Mouse (Mus musculus): ENCODE data around the gene Tff1. TPM values are rescaled to one million over a fixed set of nuclear protein-coding genes. Genes with fewer than 3 reads are reported as not detected.

Gene Tff1
- polyA plus RNA-seq, 1 experiment: 0.85 TPM

GRCm38 (mm10) chr17:31136821-31137220 lies 28.3 kb downstream of the Tff1 start:
- Histone ChIP-seq H3K79me2 (ENCODE audit: control insufficient read depth, insufficient read depth) (no peaks in the 10 kb centered on the region), H3K4me2 (ENCODE audit: low read depth) (no peak overlapping the region), H3K4me3 (no peak overlapping the region), H3K36me3 (ENCODE audit: control insufficient read depth, insufficient read depth) (no peaks in the 10 kb centered on the region), H3K27me3 (ENCODE audit: control insufficient read depth, insufficient read depth, insufficient read length) (no peaks in the 10 kb centered on the region), H3ac (ENCODE audit: control insufficient read depth, insufficient read length) (no peak overlapping the region)
- TF ChIP-seq SRF (IDR thresholded peaks at IDR 0.05; ENCODE audit: control insufficient read depth, insufficient read length, low read depth): no peak
- TF ChIP-seq MAX (IDR thresholded peaks at IDR 0.05; ENCODE audit: low read depth): no peak
- TF ChIP-seq TCF12 (IDR thresholded peaks at IDR 0.05; ENCODE audit: insufficient read depth, poor library complexity, severe bottlenecking): no peak
- TF ChIP-seq E2F4 (IDR thresholded peaks at IDR 0.05; ENCODE audit: insufficient read depth): no peak
- no peak for TF ChIP-seq MYOD1 (IDR thresholded peaks at IDR 0.05; ENCODE audit: control insufficient read depth in 1 of 3, insufficient read length in 2 of 3, low read depth in 2 of 3)

GRCm38 (mm10) chr17:31136291-31136690 lies 28.8 kb downstream of the Tff1 start:
- H3K27me3 ChIP-seq (ENCODE audit: control insufficient read depth, insufficient read depth, insufficient read length): no peaks in the 10 kb centered on the region
- no peak overlapping the region for H3K4me2 ChIP-seq (ENCODE audit: low read depth)
- TF ChIP-seq POLR2AphosphoS2 (IDR thresholded peaks at IDR 0.05; ENCODE audit: insufficient read length, low read depth): no peak
- TF ChIP-seq CEBPB (IDR thresholded peaks at IDR 0.05; ENCODE audit: insufficient read depth, poor library complexity, severe bottlenecking): no peak
- TF ChIP-seq MAX (IDR thresholded peaks at IDR 0.05; ENCODE audit: low read depth): no peak
- no peak for TF ChIP-seq POLR2A (IDR thresholded peaks at IDR 0.05; ENCODE audit: insufficient read length, low read depth)
- TF ChIP-seq REST (IDR thresholded peaks at IDR 0.05; ENCODE audit: insufficient read depth, insufficient read length): no peak
- TF ChIP-seq USF1 (IDR thresholded peaks at IDR 0.05; ENCODE audit: low read depth): no peak
- no peak for TF ChIP-seq TCF3 (IDR thresholded peaks at IDR 0.05; ENCODE audit: insufficient read length, low read depth)
- TF ChIP-seq TCF12 (IDR thresholded peaks at IDR 0.05; ENCODE audit: insufficient read depth, poor library complexity, severe bottlenecking): no peak
- TF ChIP-seq MYOG (IDR thresholded peaks at IDR 0.05; ENCODE audit: control insufficient read depth in 1 of 3, insufficient read depth in 1 of 3, insufficient read length in 2 of 3, low read depth in 2 of 3): no peak
- TF ChIP-seq MYOD1 (IDR thresholded peaks at IDR 0.05; ENCODE audit: control insufficient read depth in 1 of 3, insufficient read length in 2 of 3, low read depth in 2 of 3): no peak
- no peak for TF ChIP-seq SRF (IDR thresholded peaks at IDR 0.05; ENCODE audit: control insufficient read depth, insufficient read length, low read depth)
- no peaks in the 10 kb centered on the region for H3K79me2 ChIP-seq (ENCODE audit: control insufficient read depth, insufficient read depth)
- H3ac ChIP-seq (ENCODE audit: control insufficient read depth, insufficient read length): no peak overlapping the region
- no peak overlapping the region for H3K4me3 ChIP-seq
- no peaks in the 10 kb centered on the region for H3K36me3 ChIP-seq (ENCODE audit: control insufficient read depth, insufficient read depth)

DNA sequence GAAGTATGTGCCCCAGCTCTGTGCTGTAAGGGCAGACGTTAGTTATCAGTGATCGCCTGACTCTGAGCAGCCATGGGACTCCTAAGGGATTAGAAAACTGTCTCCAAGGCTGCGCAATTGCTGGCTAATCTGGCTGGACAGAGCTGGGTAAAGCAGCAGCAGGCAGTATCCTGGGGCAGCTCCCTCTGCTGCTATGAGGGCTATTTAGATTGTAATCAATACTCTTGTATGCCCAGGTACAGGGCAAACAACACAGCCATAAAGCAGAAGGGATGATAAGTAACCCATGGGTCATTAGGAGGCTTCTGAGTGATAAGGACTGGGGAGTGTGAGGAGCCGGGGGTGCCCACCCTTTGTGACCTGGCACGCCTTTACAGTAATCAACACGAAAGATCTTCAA lies 30.2 kb downstream of the Tff1 start:
- H3K4me2 ChIP-seq (ENCODE audit: low read depth): no peak overlapping the region
- H3K79me2 ChIP-seq (ENCODE audit: control insufficient read depth, insufficient read depth): no peaks in the 10 kb centered on the region
- TF ChIP-seq TCF3 (IDR thresholded peaks at IDR 0.05; ENCODE audit: insufficient read length, low read depth): no peak
- TF ChIP-seq USF1 (IDR thresholded peaks at IDR 0.05; ENCODE audit: low read depth): no peak
- TF ChIP-seq REST (IDR thresholded peaks at IDR 0.05; ENCODE audit: insufficient read depth, insufficient read length): no peak
- TF ChIP-seq POLR2AphosphoS2 (IDR thresholded peaks at IDR 0.05; ENCODE audit: insufficient read length, low read depth): no peak
- TF ChIP-seq MYOG (IDR thresholded peaks at IDR 0.05; ENCODE audit: control insufficient read depth in 1 of 3, insufficient read depth in 1 of 3, insufficient read length in 2 of 3, low read depth in 2 of 3): no peak
- no peak for TF ChIP-seq E2F4 (IDR thresholded peaks at IDR 0.05; ENCODE audit: insufficient read depth)
- no peak for TF ChIP-seq TCF12 (IDR thresholded peaks at IDR 0.05; ENCODE audit: insufficient read depth, poor library complexity, severe bottlenecking)
- no peak for TF ChIP-seq MYOD1 (IDR thresholded peaks at IDR 0.05; ENCODE audit: control insufficient read depth in 1 of 3, insufficient read length in 2 of 3, low read depth in 2 of 3)
- TF ChIP-seq CEBPB (IDR thresholded peaks at IDR 0.05; ENCODE audit: insufficient read depth, poor library complexity, severe bottlenecking): no peak
- no peaks in the 10 kb centered on the region for H3K27me3 ChIP-seq (ENCODE audit: control insufficient read depth, insufficient read depth, insufficient read length)
- H3K36me3 ChIP-seq (ENCODE audit: control insufficient read depth, insufficient read depth): no peaks in the 10 kb centered on the region
- no peak overlapping the region for H3K4me3 ChIP-seq
- no peak overlapping the region for H3ac ChIP-seq (ENCODE audit: control insufficient read depth, insufficient read length)

DNA sequence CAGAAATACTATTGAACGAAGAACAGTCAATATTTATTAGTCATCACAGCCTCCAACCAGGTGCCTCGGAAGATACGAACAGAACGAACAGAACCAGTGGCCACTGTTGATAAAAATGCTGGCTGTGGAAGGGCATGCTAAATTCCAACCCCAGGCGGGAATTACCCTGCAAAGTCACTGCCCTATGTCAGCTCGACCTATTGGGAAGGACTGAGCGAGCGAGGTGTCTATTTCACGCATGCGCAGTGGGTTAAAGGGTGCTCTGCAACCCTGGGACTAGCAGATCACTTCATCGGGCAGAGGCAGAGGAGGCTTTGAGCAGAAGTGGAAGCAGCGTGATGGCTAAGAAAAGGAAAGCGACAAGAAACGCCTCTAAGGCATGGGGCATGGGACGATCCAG lies 31.3 kb downstream of the Tff1 start:
- Histone ChIP-seq H3K27me3 (ENCODE audit: control insufficient read depth, insufficient read depth, insufficient read length) (no peaks in the 10 kb centered on the region), H3K79me2 (ENCODE audit: control insufficient read depth, insufficient read depth) (no peaks in the 10 kb centered on the region), H3K4me2 (ENCODE audit: low read depth) (no peak overlapping the region), H3K36me3 (ENCODE audit: control insufficient read depth, insufficient read depth) (no peaks in the 10 kb centered on the region), H3ac (ENCODE audit: control insufficient read depth, insufficient read length) (no peak overlapping the region), H3K4me3 (no peak overlapping the region)
- TF ChIP-seq TCF3 (IDR thresholded peaks at IDR 0.05; ENCODE audit: insufficient read length, low read depth) (no peak), USF1 (IDR thresholded peaks at IDR 0.05; ENCODE audit: low read depth) (no peak), E2F4 (IDR thresholded peaks at IDR 0.05; ENCODE audit: insufficient read depth) (no peak), TCF12 (IDR thresholded peaks at IDR 0.05; ENCODE audit: insufficient read depth, poor library complexity, severe bottlenecking) (no peak), MYOG (IDR thresholded peaks at IDR 0.05; ENCODE audit: control insufficient read depth in 1 of 3, insufficient read depth in 1 of 3, insufficient read length in 2 of 3, low read depth in 2 of 3) (no peak), POLR2A (IDR thresholded peaks at IDR 0.05; ENCODE audit: insufficient read length, low read depth) (no peak), POLR2AphosphoS2 (IDR thresholded peaks at IDR 0.05; ENCODE audit: insufficient read length, low read depth) (no peak), CEBPB (IDR thresholded peaks at IDR 0.05; ENCODE audit: insufficient read depth, poor library complexity, severe bottlenecking) (no peak), SRF (IDR thresholded peaks at IDR 0.05; ENCODE audit: control insufficient read depth, insufficient read length, low read depth) (no peak), MYOD1 (IDR thresholded peaks at IDR 0.05; ENCODE audit: control insufficient read depth in 1 of 3, insufficient read length in 2 of 3, low read depth in 2 of 3) (no peak), REST (IDR thresholded peaks at IDR 0.05; ENCODE audit: insufficient read depth, insufficient read length) (no peak), MAX (IDR thresholded peaks at IDR 0.05; ENCODE audit: low read depth) (no peak)

GRCm38 (mm10) chr17:31131269-31131821 lies 33.7 kb downstream of the Tff1 start:
- H3K36me3 ChIP-seq (ENCODE audit: control insufficient read depth, insufficient read depth): no peaks in the 10 kb centered on the region
- no peaks in the 10 kb centered on the region for H3K79me2 ChIP-seq (ENCODE audit: control insufficient read depth, insufficient read depth)
- no peak overlapping the region for H3K4me2 ChIP-seq (ENCODE audit: low read depth)
- no peak overlapping the region for H3ac ChIP-seq (ENCODE audit: control insufficient read depth, insufficient read length)
- TF ChIP-seq MYOG (IDR thresholded peaks at IDR 0.05; ENCODE audit: control insufficient read depth in 1 of 3, insufficient read depth in 1 of 3, insufficient read length in 2 of 3, low read depth in 2 of 3) (peak in 1 of 3 experiments; percentile 17), MAX (IDR thresholded peaks at IDR 0.05; ENCODE audit: low read depth) (no peak), E2F4 (IDR thresholded peaks at IDR 0.05; ENCODE audit: insufficient read depth) (no peak), MYOD1 (IDR thresholded peaks at IDR 0.05; ENCODE audit: control insufficient read depth in 1 of 3, insufficient read length in 2 of 3, low read depth in 2 of 3) (peak in 2 of 3 experiments; percentile 18 to 57)
- no peaks in the 10 kb centered on the region for H3K27me3 ChIP-seq (ENCODE audit: control insufficient read depth, insufficient read depth, insufficient read length)
- no peak overlapping the region for H3K4me3 ChIP-seq

Measured in myocyte (in vitro differentiated cells).